Mouse (Mus musculus) forebrain, embryonic 16.5 days (tissue): ENCODE data around the gene Actl6a. TPM values are rescaled to one million over a fixed set of nuclear protein-coding genes. Genes with fewer than 3 reads are reported as not detected.
"Not testable (repeated sequence)": the region's sequence is repeated elsewhere in the genome, so short reads cannot be mapped to it uniquely, and the experiment has no call there.

ENCODE experiments used
- ATAC-seq: fragments of 200-750 bp; cut with Nextera tagmentation; 2 replicates; pipeline ENCODE4 v1.8.0; 2017; ENCODE audit warnings: mild to moderate bottlenecking, moderate library complexity
- H3K27ac ChIP-seq: fragments of 300-500 bp; sonication (generic); 2 replicates; pipeline ENCODE4 v1.5.1; 2014; ENCODE audit warnings: low read length, control low read depth
- H3K27me3 ChIP-seq: fragments of 300-500 bp; sonication (generic); replicated peaks from 2 replicates; pipeline ENCODE4 v1.6.1; 2014; ENCODE audit warnings: low read length; ENCODE audit not compliant: control insufficient read depth, insufficient read depth
- H3K36me3 ChIP-seq: fragments of 300-500 bp; sonication (generic); 2 replicates; pipeline ENCODE4 v1.6.1; 2014; ENCODE audit not compliant: control insufficient read depth, insufficient read depth
- H3K4me1 ChIP-seq: fragments of 300-500 bp; sonication (generic); replicated peaks from 2 replicates; pipeline ENCODE4 v1.6.1; 2014; ENCODE audit warnings: low read length; ENCODE audit not compliant: control insufficient read depth, insufficient read depth
- H3K4me2 ChIP-seq: fragments of 300-500 bp; sonication (generic); 2 replicates; pipeline ENCODE4 v1.6.1; 2014; ENCODE audit warnings: mild to moderate bottlenecking, low read length, control low read depth
- H3K4me3 ChIP-seq: fragments of 300-500 bp; sonication (generic); replicated peaks from 2 replicates; pipeline ENCODE4 v1.5.1; 2014; ENCODE audit warnings: mild to moderate bottlenecking, low read length, control low read depth
- H3K9ac ChIP-seq: fragments of 300-500 bp; sonication (generic); replicated peaks from 2 replicates; pipeline ENCODE4 v1.6.1; 2014; ENCODE audit warnings: low read depth, low read length, control low read depth
- H3K9me3 ChIP-seq: fragments of 300-500 bp; sonication (generic); 2 replicates; pipeline ENCODE4 v1.6.1; 2016; ENCODE audit warnings: low read length; ENCODE audit not compliant: control insufficient read depth
- WGBS: fragments of 180-500 bp; shearing (Covaris S2); extraction: QIAGEN DNeasy Blood & Tissue Kit; methylation state at CpG from one replicate; pipeline ENCODE4 v1.1.7; 2014; 5-methylcytosine and 5-hydroxymethylcytosine counted together
- polyA plus RNA-seq: library from polyadenylated mRNA; unstranded; fragments of >200 nt; fragmentation: Nextera tagmentation; extraction: Ambion mirVana; gene quantifications from 2 replicates; pipeline ENCODE4 v1.2.1, GENCODE M21; 2015

Gene Actl6a
- polyA plus RNA-seq: 113 and 119 TPM in 2 replicates

- not testable (repeated sequence) for H3K4me2 ChIP-seq, H3K36me3 ChIP-seq, H3K4me3 ChIP-seq, H3K9me3 ChIP-seq, H3K27ac ChIP-seq, H3K27me3 ChIP-seq, H3K9ac ChIP-seq, ATAC-seq
- H3K4me1 ChIP-seq: peaks cover 10% of the 10 kb centered on the region
- 80% methylated on average over 9 of the region's 9 CpGs for WGBS
Measured at GRCm38 (mm10) chr3:32705647-32706348, at the start of gene Actl6a. Actl6a (plus strand) TSS chr3:32706298.

GRCm38 (mm10) chr3:32656398-32656994 is 49.6 kb upstream of the Actl6a start:
- 83% methylated on average over 10 of the region's 10 CpGs for WGBS
- no peak for ATAC-seq
- no peak overlapping the region for H3K27ac ChIP-seq
- H3K4me2 ChIP-seq: no peak overlapping the region
- no peak overlapping the region for H3K9ac ChIP-seq
- no peaks in the 10 kb centered on the region for H3K27me3 ChIP-seq
- no peaks in the 10 kb centered on the region for H3K9me3 ChIP-seq
- no peak overlapping the region for H3K4me3 ChIP-seq
- H3K4me1 ChIP-seq: no peaks in the 10 kb centered on the region
- no peaks in the 10 kb centered on the region for H3K36me3 ChIP-seq

- Histone ChIP-seq H3K4me2 (no peak overlapping the region), H3K27ac (no peak overlapping the region), H3K4me3 (no peak overlapping the region), H3K36me3 (no peaks in the 10 kb centered on the region), H3K4me1 (no peaks in the 10 kb centered on the region), H3K27me3 (no peaks in the 10 kb centered on the region), H3K9ac (no peak overlapping the region), H3K9me3 (no peaks in the 10 kb centered on the region)
- WGBS: 83% methylated on average over 7 of the region's 7 CpGs
- ATAC-seq: no peak
Measured at GRCm38 (mm10) chr3:32658401-32658800, 47.7 kb upstream of the Actl6a start.

GRCm38 (mm10) chr3:32658821-32659220 is 47.3 kb upstream of the Actl6a start:
- no peak overlapping the region for H3K9ac ChIP-seq
- no peak for ATAC-seq
- no peaks in the 10 kb centered on the region for H3K9me3 ChIP-seq
- H3K27me3 ChIP-seq: no peaks in the 10 kb centered on the region
- H3K4me2 ChIP-seq: no peak overlapping the region
- H3K4me1 ChIP-seq: no peaks in the 10 kb centered on the region
- WGBS: 84% methylated on average over 16 of the region's 16 CpGs
- H3K27ac ChIP-seq: no peak overlapping the region
- no peaks in the 10 kb centered on the region for H3K36me3 ChIP-seq
- H3K4me3 ChIP-seq: no peak overlapping the region

- H3K9me3 ChIP-seq: no peaks in the 10 kb centered on the region
- H3K4me2 ChIP-seq: no peak overlapping the region
- no peak overlapping the region for H3K27ac ChIP-seq
- 82% methylated on average over 2 of the region's 2 CpGs for WGBS
- no peaks in the 10 kb centered on the region for H3K36me3 ChIP-seq
- no peak overlapping the region for H3K9ac ChIP-seq
- ATAC-seq: no peak
- H3K4me1 ChIP-seq: no peaks in the 10 kb centered on the region
- H3K4me3 ChIP-seq: no peak overlapping the region
- no peaks in the 10 kb centered on the region for H3K27me3 ChIP-seq
Measured at GRCm38 (mm10) chr3:32659506-32659905, 46.6 kb upstream of the Actl6a start.

GRCm38 (mm10) chr3:32660276-32660675 is 45.8 kb upstream of the Actl6a start:
- H3K27me3 ChIP-seq: no peaks in the 10 kb centered on the region
- H3K9me3 ChIP-seq: no peaks in the 10 kb centered on the region
- H3K9ac ChIP-seq: no peak overlapping the region
- ATAC-seq: 0 out of 2 replicates have a peak, but pooled peaks have one; percentile 58
- H3K36me3 ChIP-seq: no peaks in the 10 kb centered on the region
- H3K27ac ChIP-seq: no peak overlapping the region
- no peak overlapping the region for H3K4me2 ChIP-seq
- H3K4me1 ChIP-seq: no peaks in the 10 kb centered on the region
- 62% methylated on average over 8 of the region's 8 CpGs for WGBS
- H3K4me3 ChIP-seq: no peak overlapping the region

GRCm38 (mm10) chr3:32660831-32661555 is 45.1 kb upstream of the Actl6a start:
- no peaks in the 10 kb centered on the region for H3K36me3 ChIP-seq
- no peak overlapping the region for H3K9ac ChIP-seq
- no peaks in the 10 kb centered on the region for H3K9me3 ChIP-seq
- no peak overlapping the region for H3K27ac ChIP-seq
- H3K27me3 ChIP-seq: no peaks in the 10 kb centered on the region
- H3K4me2 ChIP-seq: no peak overlapping the region
- ATAC-seq: no peak
- H3K4me3 ChIP-seq: no peak overlapping the region
- no peaks in the 10 kb centered on the region for H3K4me1 ChIP-seq
- WGBS: 76% methylated on average over 8 of the region's 8 CpGs

- H3K27ac ChIP-seq: no peak overlapping the region
- no peaks in the 10 kb centered on the region for H3K4me1 ChIP-seq
- no peaks in the 10 kb centered on the region for H3K27me3 ChIP-seq
- no peaks in the 10 kb centered on the region for H3K9me3 ChIP-seq
- no peak overlapping the region for H3K4me2 ChIP-seq
- H3K36me3 ChIP-seq: no peaks in the 10 kb centered on the region
- WGBS: 99% methylated on average over 3 of the region's 3 CpGs
- no peak overlapping the region for H3K4me3 ChIP-seq
- H3K9ac ChIP-seq: no peak overlapping the region
- ATAC-seq: no peak
Measured at GRCm38 (mm10) chr3:32661556-32661930, 44.6 kb upstream of the Actl6a start.

- Histone ChIP-seq H3K36me3 (no peaks in the 10 kb centered on the region), H3K27ac (no peak overlapping the region), H3K27me3 (no peaks in the 10 kb centered on the region), H3K4me1 (no peaks in the 10 kb centered on the region; the same call in 1 of the 2 replicates), H3K9me3 (no peaks in the 10 kb centered on the region), H3K4me3 (no peak overlapping the region), H3K9ac (no peak overlapping the region), H3K4me2 (no peak overlapping the region)
- 82% methylated on average over 9 of the region's 9 CpGs for WGBS
- ATAC-seq: no peak
Measured at GRCm38 (mm10) chr3:32668256-32668959, 37.7 kb upstream of the Actl6a start.
